Mouse (Mus musculus) adrenal gland, postnatal 0 days (tissue): ENCODE measurements around the gene Dad1. TPM values are rescaled to one million over a fixed set of nuclear protein-coding genes. Genes with fewer than 3 reads are reported as not detected.

ENCODE experiments used
- polyA plus RNA-seq: library from polyadenylated mRNA; unstranded; fragments of >200 nt; fragmentation: Nextera tagmentation; extraction: Ambion mirVana; gene quantifications from 2 replicates; pipeline ENCODE4 v1.2.1, GENCODE M21; 2015

Gene Dad1
- polyA plus RNA-seq, result 461 and 630 TPM in 2 replicates

DNA sequence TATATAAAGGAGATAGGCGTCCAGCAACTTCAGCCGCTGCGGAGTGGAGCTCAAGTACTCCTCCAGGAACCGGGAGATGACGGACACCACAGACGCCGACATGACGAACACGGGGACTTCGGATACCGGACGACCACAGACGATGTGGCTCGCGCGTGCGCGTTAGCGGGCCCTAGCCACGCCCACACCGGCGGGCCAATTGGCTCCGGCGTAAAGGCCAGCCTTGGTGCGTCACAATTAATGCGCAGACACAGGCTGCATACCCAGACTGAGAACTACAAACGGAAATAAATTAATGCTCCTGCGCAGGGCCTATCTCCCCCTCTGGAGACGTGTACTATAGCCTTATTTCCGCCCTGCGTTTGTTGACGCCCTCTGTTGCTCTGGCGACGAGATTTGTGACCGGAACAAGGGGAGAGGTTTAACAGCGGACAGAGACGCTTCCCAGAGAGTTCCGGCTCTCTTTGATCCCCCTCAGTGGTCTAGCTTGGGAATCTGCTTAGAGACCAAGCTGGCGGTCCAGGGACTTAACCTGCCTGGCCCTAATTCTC is at the start of gene Dad1, which contains the start of gene Abhd4:
TSS of gene Dad1 (minus strand) at position 364 of the 551 bp plus-strand sequence.
TSS of gene Abhd4 (plus strand) at position 448 of the 551 bp plus-strand sequence.

DNA sequence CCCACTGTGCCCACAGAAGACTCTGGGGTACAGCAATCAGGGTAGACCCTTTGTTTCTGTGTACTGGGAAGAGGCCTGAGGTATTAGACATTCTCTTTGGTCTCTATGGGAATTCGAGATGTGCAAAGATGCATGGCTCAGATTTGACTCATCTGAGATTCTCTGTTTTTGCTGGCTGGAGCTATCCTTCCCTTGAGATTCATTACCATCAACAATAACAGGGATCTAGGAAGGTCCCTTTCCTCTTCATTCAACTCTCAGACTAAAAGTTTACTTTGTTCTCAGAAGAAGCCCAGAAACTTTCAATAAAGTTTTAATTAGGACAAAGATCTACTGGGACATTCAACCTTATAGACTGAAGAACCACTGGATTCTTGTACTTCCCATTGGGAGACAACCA is 30.9 kb upstream of the Dad1 start, which contains the start of gene Olfr49:
TSS of gene Olfr49 (minus strand) at position 101 of the 400 bp plus-strand sequence.

Other genes with a start within 250 kb of the Dad1 start
- gene Abhd4, start 84 bp upstream of the Dad1 start, polyA plus RNA-seq, result 121 and 288 TPM in 2 replicates
- gene Olfr49, start 30.8 kb upstream of the Dad1 start, polyA plus RNA-seq, result 0.30 and 0.68 TPM in 2 replicates
- gene Oxa1l, start 106.7 kb upstream of the Dad1 start, polyA plus RNA-seq, result 48.2 and 81.3 TPM in 2 replicates
- gene Slc7a7, start 163.7 kb upstream of the Dad1 start, polyA plus RNA-seq, result 5.4 and 5.6 TPM in 2 replicates
- gene Mrpl52, start 172.8 kb upstream of the Dad1 start, polyA plus RNA-seq, result 384 and 418 TPM in 2 replicates
- gene Mmp14, start 177.5 kb upstream of the Dad1 start, polyA plus RNA-seq, result 105 and 119 TPM in 2 replicates
- gene Lrp10, start 210.0 kb upstream of the Dad1 start, polyA plus RNA-seq, result 44.9 and 74.5 TPM in 2 replicates
- gene Rem2, start 222.0 kb upstream of the Dad1 start, polyA plus RNA-seq, result 1.4 and 2.5 TPM in 2 replicates